Mouse (Mus musculus): Measurements from ENCODE around the gene Papln. TPM values are rescaled to one million over a fixed set of nuclear protein-coding genes. Genes with fewer than 3 reads are reported as not detected.

The Papln gene
- polyA plus RNA-seq, 1 experiment, result not detected

DNA sequence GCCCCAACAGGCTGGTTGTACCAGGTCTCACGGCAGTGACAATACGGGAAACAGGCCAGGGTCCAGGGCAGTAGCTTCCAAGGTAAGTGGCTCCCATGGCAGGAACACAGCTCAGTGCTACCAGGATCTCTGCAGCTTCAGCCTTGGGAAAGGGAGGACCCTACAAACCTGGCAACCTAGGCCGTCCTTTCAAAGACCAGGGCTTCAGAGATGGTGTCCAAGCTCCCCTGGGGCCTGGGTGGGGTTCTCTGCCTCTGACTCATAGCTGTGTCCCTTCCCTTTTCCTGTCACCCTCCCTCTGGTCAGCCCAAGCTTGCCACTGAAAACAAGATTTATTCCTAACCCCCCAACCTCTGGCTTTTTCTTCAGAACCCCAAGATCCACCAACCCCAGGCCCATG is 16.7 kb downstream of the Papln start:
- WGBS, result 95% methylated on average over 3 of the region's 3 CpGs
- Histone ChIP-seq H3K4me3 (ENCODE audit: insufficient read depth, low read depth, low read length) (no peak overlapping the region), H3K4me1 (ENCODE audit: control insufficient read depth, insufficient read depth, low read length) (peaks cover 3% of the 10 kb centered on the region), H3K27ac (ENCODE audit: insufficient read depth, low read depth, low read length) (no peak overlapping the region)
- TF ChIP-seq POLR2A (IDR thresholded peaks at IDR 0.05; ENCODE audit: insufficient read depth, low read depth, low read length) (no peak), CTCF (IDR thresholded peaks at IDR 0.05; ENCODE audit: insufficient read depth, low read depth, low read length) (no peak)

DNA sequence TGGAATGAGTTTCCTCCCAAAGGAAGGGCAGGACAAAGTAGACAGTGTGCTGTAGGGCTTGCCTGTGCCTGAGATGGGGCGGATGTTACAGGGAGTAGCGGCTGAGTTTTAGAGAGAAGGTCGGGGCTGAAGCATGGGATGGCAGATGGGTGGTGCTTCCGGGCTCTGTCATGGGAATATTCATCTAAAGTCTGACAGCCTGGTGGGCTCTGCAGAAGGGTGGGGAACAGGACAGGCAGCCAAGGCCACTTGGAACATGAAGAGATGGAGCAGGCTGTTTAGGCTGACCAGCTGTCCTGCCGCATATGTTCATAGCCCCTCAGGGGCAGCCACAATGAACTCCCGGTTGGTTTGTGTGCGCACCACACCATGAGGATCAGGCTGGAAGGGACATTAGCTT is 17.8 kb downstream of the Papln start:
- 89% methylated on average over 7 of the region's 7 CpGs for WGBS
- no peak for TF ChIP-seq CTCF (IDR thresholded peaks at IDR 0.05; ENCODE audit: insufficient read depth, low read depth, low read length)
- no peak for TF ChIP-seq POLR2A (IDR thresholded peaks at IDR 0.05; ENCODE audit: insufficient read depth, low read depth, low read length)
- Histone ChIP-seq H3K4me3 (ENCODE audit: insufficient read depth, low read depth, low read length) (no peak overlapping the region), H3K4me1 (ENCODE audit: control insufficient read depth, insufficient read depth, low read length) (peaks cover 6% of the 10 kb centered on the region), H3K27ac (ENCODE audit: insufficient read depth, low read depth, low read length) (no peak overlapping the region)

DNA sequence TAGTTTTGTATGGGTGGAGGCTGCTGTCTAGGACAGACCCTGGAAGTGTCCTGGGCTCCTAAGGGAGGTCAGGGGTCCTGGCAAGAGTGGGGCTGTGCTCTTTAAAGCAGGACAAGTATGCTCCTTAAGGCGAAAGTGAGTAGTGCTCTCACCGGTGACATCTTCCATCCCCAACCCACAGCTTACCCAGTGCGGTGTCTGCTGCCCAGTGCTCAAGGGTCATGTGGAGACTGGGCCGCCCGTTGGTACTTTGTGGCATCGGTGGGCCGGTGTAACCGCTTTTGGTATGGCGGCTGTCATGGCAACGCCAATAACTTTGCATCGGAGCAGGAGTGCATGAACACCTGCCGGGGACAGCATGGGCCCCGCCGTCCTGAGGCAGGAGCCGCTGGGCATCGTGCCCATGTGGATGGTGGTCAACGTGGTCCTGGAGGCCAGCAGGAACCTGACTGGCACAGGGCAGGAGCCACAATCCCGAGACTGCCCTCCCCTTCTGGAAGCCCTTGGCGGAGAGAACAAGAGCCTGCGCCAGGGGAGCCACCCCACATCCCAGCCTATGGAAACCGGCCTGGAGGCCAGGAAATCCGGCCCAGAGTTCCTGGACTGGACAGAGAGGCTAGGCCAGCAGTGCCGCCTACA is 18.3 kb downstream of the Papln start:
- H3K4me3 ChIP-seq (ENCODE audit: insufficient read depth, low read depth, low read length), result no peak overlapping the region
- no peak overlapping the region for H3K27ac ChIP-seq (ENCODE audit: insufficient read depth, low read depth, low read length)
- WGBS, result 80% methylated on average over 23 of the region's 23 CpGs
- TF ChIP-seq CTCF (IDR thresholded peaks at IDR 0.05; ENCODE audit: insufficient read depth, low read depth, low read length) (no peak), POLR2A (IDR thresholded peaks at IDR 0.05; ENCODE audit: insufficient read depth, low read depth, low read length) (no peak)
- H3K4me1 ChIP-seq (ENCODE audit: control insufficient read depth, insufficient read depth, low read length), result peaks cover 11% of the 10 kb centered on the region

DNA sequence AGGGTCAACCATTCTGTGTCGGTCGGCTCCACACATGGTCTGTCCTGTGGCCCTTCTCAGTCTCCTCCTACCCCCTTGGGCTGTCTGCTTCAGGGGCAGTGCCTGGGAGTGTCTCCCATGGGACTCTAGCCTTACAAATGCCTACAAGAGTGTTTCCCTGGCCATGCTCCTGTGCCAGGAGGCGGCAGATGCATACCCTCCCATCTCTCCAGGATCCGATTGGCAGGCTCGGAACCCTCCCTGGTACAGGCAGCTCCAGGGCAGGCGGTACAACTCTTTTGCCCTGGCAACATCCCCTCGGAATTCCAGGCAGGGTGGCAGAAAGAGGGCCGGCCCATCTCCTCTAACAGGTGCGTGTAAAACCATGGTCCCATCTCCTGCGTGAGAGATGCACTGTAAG is 19.2 kb downstream of the Papln start:
- no peak for TF ChIP-seq POLR2A (IDR thresholded peaks at IDR 0.05; ENCODE audit: insufficient read depth, low read depth, low read length)
- TF ChIP-seq CTCF (IDR thresholded peaks at IDR 0.05; ENCODE audit: insufficient read depth, low read depth, low read length), result no peak
- Histone ChIP-seq H3K27ac (ENCODE audit: insufficient read depth, low read depth, low read length) (no peak overlapping the region), H3K4me3 (ENCODE audit: insufficient read depth, low read depth, low read length) (no peak overlapping the region), H3K4me1 (ENCODE audit: control insufficient read depth, insufficient read depth, low read length) (peaks cover 11% of the 10 kb centered on the region)
- 89% methylated on average over 10 of the region's 10 CpGs for WGBS

DNA sequence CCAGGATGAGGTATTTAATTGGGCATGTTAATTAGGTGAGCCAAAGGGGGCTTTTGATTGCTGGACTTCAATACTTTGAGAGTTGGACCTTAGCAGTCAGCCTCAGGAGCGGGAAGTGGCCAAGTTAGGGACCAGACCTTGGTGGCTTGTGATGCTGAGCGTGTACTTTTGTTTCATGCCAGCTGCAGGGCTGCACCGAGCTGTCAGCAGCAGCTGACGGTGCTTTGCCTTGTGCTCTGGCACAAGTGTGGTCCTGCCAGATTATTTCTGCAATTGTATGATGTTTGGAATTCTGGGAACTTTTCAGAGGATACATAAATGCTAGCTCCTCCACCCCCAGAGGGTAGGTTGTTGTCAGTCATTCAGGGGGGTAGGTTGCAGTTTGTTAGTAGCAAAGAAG is 21.9 kb downstream of the Papln start:
- Histone ChIP-seq H3K27ac (ENCODE audit: insufficient read depth, low read depth, low read length) (no peak overlapping the region), H3K4me1 (ENCODE audit: control insufficient read depth, insufficient read depth, low read length) (peaks cover 11% of the 10 kb centered on the region), H3K4me3 (ENCODE audit: insufficient read depth, low read depth, low read length) (no peak overlapping the region)
- 33% methylated on average over 4 of the region's 4 CpGs for WGBS
- TF ChIP-seq CTCF (IDR thresholded peaks at IDR 0.05; ENCODE audit: insufficient read depth, low read depth, low read length), result no peak
- no peak for TF ChIP-seq POLR2A (IDR thresholded peaks at IDR 0.05; ENCODE audit: insufficient read depth, low read depth, low read length)

DNA sequence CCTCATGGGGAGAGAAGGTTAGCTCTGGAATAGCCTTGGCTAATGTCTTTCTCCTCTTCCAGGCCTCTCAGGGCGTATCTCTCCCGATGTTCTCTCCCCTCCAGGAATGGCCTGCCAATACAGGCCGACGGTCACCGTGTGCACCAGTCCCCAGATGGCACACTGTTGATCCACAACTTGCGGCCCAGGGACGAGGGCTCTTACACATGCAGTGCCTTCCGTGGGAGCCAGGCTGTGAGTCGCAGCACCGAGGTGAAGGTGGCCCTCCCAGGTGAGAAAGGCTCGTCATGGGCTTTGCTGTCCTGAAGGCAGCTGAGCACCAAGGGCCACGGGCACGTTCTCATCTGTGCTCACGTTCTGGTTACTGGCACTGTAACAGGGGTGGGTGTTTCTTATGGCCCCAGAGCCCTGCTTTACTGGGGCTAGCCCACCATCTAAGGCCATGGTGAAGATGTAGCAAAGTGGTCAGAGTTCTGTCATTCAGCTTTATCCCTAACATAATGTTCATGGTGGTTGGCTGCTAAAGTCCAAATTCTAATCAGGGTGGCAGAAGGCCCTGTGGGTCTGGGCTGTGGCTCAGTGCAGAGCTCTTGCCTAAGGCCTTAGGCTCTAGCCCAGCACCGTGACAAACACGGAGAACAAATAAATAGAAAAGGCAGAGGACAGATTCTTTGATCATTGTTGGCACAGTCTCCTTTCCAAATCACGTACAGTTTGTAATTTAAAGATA is 25.8 kb downstream of the Papln start:
- WGBS, result 92% methylated on average over 17 of the region's 17 CpGs
- Histone ChIP-seq H3K4me3 (ENCODE audit: insufficient read depth, low read depth, low read length) (no peak overlapping the region), H3K4me1 (ENCODE audit: control insufficient read depth, insufficient read depth, low read length) (peaks cover 23% of the 10 kb centered on the region), H3K27ac (ENCODE audit: insufficient read depth, low read depth, low read length) (no peak overlapping the region)
- TF ChIP-seq POLR2A (IDR thresholded peaks at IDR 0.05; ENCODE audit: insufficient read depth, low read depth, low read length), result no peak
- TF ChIP-seq CTCF (IDR thresholded peaks at IDR 0.05; ENCODE audit: insufficient read depth, low read depth, low read length), result no peak

DNA sequence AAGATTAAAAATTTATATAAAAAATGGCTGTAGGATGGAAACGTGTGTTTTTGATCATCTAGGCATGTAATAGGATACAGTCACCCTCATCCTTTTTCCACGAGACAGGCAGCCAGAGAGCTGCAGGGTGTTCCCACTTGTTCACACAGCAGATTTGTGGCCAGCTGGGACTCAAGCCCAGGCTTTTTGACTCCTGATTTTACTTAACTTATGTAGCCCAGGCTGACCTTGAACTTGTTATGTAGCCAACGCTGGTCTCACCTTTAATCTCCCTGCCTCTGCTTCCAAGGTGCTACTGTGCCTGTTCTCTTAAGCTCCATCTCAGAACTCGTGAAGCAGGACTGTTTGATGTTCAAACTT is 26.3 kb downstream of the Papln start:
- 73% methylated on average over 4 of the region's 4 CpGs for WGBS
- no peak for TF ChIP-seq POLR2A (IDR thresholded peaks at IDR 0.05; ENCODE audit: insufficient read depth, low read depth, low read length)
- TF ChIP-seq CTCF (IDR thresholded peaks at IDR 0.05; ENCODE audit: insufficient read depth, low read depth, low read length), result no peak
- Histone ChIP-seq H3K4me1 (ENCODE audit: control insufficient read depth, insufficient read depth, low read length) (peaks cover 21% of the 10 kb centered on the region), H3K4me3 (ENCODE audit: insufficient read depth, low read depth, low read length) (no peak overlapping the region), H3K27ac (ENCODE audit: insufficient read depth, low read depth, low read length) (no peak overlapping the region)

DNA sequence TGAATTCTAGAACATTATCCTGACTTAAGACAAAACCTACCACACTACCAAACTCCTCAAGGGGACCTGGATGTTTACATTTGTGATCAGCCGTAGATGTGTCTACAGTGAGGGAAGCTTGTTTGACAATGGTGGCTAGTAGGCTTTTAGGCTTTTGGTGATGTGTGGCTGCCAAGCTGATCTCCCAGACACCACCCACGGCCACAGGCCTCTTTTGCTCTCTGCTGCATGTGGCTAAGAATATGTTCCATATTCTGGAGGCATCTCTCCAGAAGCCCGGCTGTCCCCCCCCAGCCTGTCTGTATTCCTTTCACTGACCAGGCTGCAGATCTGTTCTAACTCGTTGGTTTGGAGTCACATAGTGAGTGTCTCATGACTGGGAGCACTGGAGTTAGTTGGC is 27.3 kb downstream of the Papln start:
- Histone ChIP-seq H3K4me3 (ENCODE audit: insufficient read depth, low read depth, low read length) (no peak overlapping the region), H3K4me1 (ENCODE audit: control insufficient read depth, insufficient read depth, low read length) (peaks cover 18% of the 10 kb centered on the region), H3K27ac (ENCODE audit: insufficient read depth, low read depth, low read length) (no peak overlapping the region)
- WGBS, result 76% methylated on average over 4 of the region's 4 CpGs
- TF ChIP-seq POLR2A (IDR thresholded peaks at IDR 0.05; ENCODE audit: insufficient read depth, low read depth, low read length) (no peak), CTCF (IDR thresholded peaks at IDR 0.05; ENCODE audit: insufficient read depth, low read depth, low read length) (no peak)

DNA sequence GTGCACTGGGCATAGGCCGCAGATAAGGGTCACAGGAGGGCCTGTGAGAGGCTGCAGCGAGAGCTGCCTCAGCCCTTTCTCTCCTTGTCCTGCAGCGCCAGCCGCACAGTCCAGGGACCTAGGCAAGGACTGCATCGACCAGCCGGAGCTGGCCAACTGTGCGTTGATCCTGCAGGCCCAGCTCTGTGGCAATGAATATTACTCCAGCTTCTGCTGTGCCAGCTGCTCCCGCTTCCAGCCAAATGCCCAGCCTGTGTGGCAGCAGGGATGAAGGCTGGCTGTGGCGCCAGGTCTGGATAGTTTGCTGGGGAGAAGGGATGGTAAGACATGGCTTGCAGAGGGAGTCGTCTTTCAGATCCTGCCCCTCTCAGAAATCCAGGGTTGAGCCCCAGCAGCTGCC is 28.3 kb downstream of the Papln start:
- 80% methylated on average over 10 of the region's 10 CpGs for WGBS
- TF ChIP-seq CTCF (IDR thresholded peaks at IDR 0.05; ENCODE audit: insufficient read depth, low read depth, low read length) (no peak), POLR2A (IDR thresholded peaks at IDR 0.05; ENCODE audit: insufficient read depth, low read depth, low read length) (no peak)
- Histone ChIP-seq H3K4me1 (ENCODE audit: control insufficient read depth, insufficient read depth, low read length) (peaks cover 13% of the 10 kb centered on the region), H3K27ac (ENCODE audit: insufficient read depth, low read depth, low read length) (no peak overlapping the region), H3K4me3 (ENCODE audit: insufficient read depth, low read depth, low read length) (no peak overlapping the region)
